Mouse (Mus musculus) limb, embryonic 14.5 days (tissue): Measurements from ENCODE around the gene Sh3pxd2a. TPM values are rescaled to one million over a fixed set of nuclear protein-coding genes. Genes with fewer than 3 reads are reported as not detected.

Experiments
- ATAC-seq: fragments of 200-750 bp; cut with Nextera tagmentation; 2 replicates; pipeline ENCODE4 v1.8.0; 2017; ENCODE audit warnings: low read depth, moderate number of reproducible peaks, moderate TSS enrichment; ENCODE audit not compliant: low FRiP score
- DNase-seq: peaks from one replicate; pipeline ENCODE4 v3.0.0-alpha.2; 2015; ENCODE audit warnings: low spot score
- H3K27ac ChIP-seq: fragments of 300-500 bp; sonication (generic); replicated peaks from 2 replicates; pipeline ENCODE4 v1.5.1; 2014; ENCODE audit warnings: low read depth, mild to moderate bottlenecking, low read length, moderate library complexity, mixed read lengths
- H3K27me3 ChIP-seq: fragments of 300-500 bp; sonication (generic); 2 replicates; pipeline ENCODE4 v1.6.1; 2014; ENCODE audit warnings: low read length, mixed read lengths; ENCODE audit not compliant: control insufficient read depth, insufficient read depth
- H3K36me3 ChIP-seq: fragments of 300-500 bp; sonication (generic); 2 replicates; pipeline ENCODE4 v1.6.1; 2014; ENCODE audit warnings: mild to moderate bottlenecking, low read length, moderate library complexity, mixed read lengths; ENCODE audit not compliant: control insufficient read depth, insufficient read depth
- H3K4me1 ChIP-seq: fragments of 300-500 bp; sonication (generic); 2 replicates; pipeline ENCODE4 v1.6.1; 2014; ENCODE audit warnings: antibody characterized with exemption, low read length, mixed read lengths; ENCODE audit not compliant: control insufficient read depth, insufficient read depth
- H3K4me2 ChIP-seq: fragments of 300-500 bp; sonication (generic); replicated peaks from 2 replicates; pipeline ENCODE4 v1.6.1; 2014; ENCODE audit warnings: low read depth, mild to moderate bottlenecking, low read length, moderate library complexity; ENCODE audit not compliant: severe bottlenecking
- H3K4me3 ChIP-seq: fragments of 300-500 bp; sonication (generic); replicated peaks from 2 replicates; pipeline ENCODE4 v1.5.1; 2014; ENCODE audit warnings: low read length
- H3K9ac ChIP-seq: fragments of 300-500 bp; sonication (generic); 2 replicates; pipeline ENCODE4 v1.6.1; 2014; ENCODE audit warnings: mild to moderate bottlenecking, low read depth, low read length, moderate library complexity; ENCODE audit not compliant: severe bottlenecking
- H3K9me3 ChIP-seq: fragments of 300-500 bp; sonication (generic); 2 replicates; pipeline ENCODE4 v1.6.1; 2016; ENCODE audit warnings: low read length; ENCODE audit not compliant: control insufficient read depth
- POLR2A ChIP-seq: fragments of 200-500 bp; IDR thresholded peaks from 2 replicates; pipeline ENCODE4 v1.8.0; 2012; ENCODE audit warnings: inconsistent platforms, mild to moderate bottlenecking, moderate library complexity, borderline replicate concordance; ENCODE audit not compliant: insufficient read depth, insufficient read length; ENCODE audit errors: extremely low read depth
- whole genome bisulfite sequencing: fragments of 180-500 bp; shearing (Covaris S2); extraction: QIAGEN DNeasy Blood & Tissue Kit; methylation state at CpG from one replicate; pipeline ENCODE4 v1.1.7; 2014; 5-methylcytosine and 5-hydroxymethylcytosine counted together
- polyA plus RNA-seq, 2 experiments: library from polyadenylated mRNA; depleted of rRNA in 1 of 2; stranded (reverse) in 1 of 2; unstranded in 1 of 2; fragments of >200 nt; fragmentation: Nextera tagmentation in 1 of 2; extraction: Ambion mirVana in 1 of 2; gene quantifications; 2 replicates each; pipeline versions ENCODE4 v1.2.1 to v1.2.3; 2012 to 2014

The Sh3pxd2a gene
- polyA plus RNA-seq, 2 experiments: 17.1 to 61.7 TPM

DNA sequence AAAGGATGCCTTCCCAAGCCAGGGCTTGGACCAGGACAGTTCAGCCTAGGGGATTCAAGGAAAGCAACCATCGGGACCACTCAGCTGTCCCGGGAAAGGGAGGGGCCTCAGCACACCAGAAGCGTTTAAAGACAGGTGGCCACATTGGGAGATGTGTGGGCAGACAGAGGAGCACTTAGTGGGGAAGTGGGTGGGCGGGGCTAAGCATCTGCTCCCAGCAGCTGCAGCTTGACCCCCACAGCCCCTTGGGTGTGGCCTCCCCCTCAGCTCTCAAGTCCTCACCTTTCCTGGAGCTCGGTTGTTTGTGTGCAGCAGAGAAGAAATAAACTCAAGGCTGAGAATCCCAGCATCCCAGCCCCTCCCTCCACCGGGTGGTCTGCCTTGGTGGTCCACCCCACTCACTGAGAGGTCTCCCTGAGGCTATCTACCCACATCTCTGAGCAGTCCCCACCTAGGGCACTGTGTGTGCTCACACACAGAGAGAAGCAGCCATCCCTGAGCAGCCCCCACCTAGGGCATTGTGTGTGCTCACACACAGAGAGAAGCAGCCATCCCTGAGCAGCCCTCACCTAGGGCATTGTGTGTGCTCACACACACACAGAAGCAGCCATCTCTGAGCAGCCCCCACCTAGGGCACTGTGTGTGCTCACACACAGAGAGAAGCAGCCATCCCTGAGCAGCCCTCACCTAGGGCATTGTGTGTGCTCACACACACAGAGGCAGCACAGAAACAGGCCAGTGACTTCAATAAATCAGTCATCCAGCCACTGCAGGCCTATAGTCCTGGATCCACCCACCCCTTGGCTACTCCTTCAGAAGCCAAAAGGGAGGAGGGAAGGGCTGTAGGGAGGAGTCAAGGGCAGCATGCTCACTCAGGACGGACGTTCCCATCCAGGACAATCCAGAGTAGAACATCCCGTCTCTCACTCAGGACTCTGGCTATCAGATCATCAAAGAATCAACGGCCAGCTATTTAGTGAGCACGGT lies 136.0 kb downstream of the Sh3pxd2a start:
- Histone ChIP-seq H3K27me3 (no peaks in the 10 kb centered on the region), H3K4me2 (no peak overlapping the region), H3K36me3 (no peaks in the 10 kb centered on the region), H3K27ac (peak overlapping the region; percentile 30; the same call in 1 of the 2 replicates), H3K9ac (no peak overlapping the region), H3K4me1 (peaks cover 53% of the 10 kb centered on the region), H3K9me3 (no peaks in the 10 kb centered on the region), H3K4me3 (no peak overlapping the region)
- DNase-seq (peak; percentile 56), ATAC-seq (peak; percentile 24; the same call in 1 of the 2 replicates)
- 24% methylated on average over 11 of the region's 11 CpGs for WGBS
- no peak for TF ChIP-seq POLR2A

DNA sequence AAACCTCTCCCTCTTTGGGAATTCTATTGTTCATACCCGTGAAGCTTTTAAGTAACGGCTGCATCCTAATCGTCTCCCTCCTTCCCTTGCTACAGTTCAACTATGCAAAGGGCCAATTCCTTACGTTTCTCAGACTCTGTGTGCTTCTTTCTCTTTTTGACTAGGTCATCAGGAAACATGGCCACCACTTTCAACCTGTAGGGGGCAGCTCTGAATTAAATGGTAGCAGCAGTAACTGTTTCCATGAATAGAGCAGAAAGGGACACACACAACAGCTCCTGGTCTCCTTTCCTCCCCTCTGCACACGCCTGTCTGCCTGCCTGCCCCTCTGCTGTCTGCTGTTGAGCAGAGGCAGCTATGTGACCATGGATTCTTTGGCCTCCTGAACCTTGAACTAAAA lies 138.3 kb downstream of the Sh3pxd2a start:
- TF ChIP-seq POLR2A: no peak
- Histone ChIP-seq H3K9ac (no peak overlapping the region), H3K4me1 (peaks cover 57% of the 10 kb centered on the region), H3K9me3 (no peaks in the 10 kb centered on the region), H3K36me3 (0 out of 2 replicates have a peak, but pooled peaks cover 3% of the 10 kb centered on the region), H3K4me3 (no peak overlapping the region), H3K4me2 (no peak overlapping the region), H3K27me3 (no peaks in the 10 kb centered on the region), H3K27ac (no peak overlapping the region)
- DNase-seq (peak; percentile 71), ATAC-seq (no peak)
- 56% methylated on average over 5 of the region's 5 CpGs for WGBS

DNA sequence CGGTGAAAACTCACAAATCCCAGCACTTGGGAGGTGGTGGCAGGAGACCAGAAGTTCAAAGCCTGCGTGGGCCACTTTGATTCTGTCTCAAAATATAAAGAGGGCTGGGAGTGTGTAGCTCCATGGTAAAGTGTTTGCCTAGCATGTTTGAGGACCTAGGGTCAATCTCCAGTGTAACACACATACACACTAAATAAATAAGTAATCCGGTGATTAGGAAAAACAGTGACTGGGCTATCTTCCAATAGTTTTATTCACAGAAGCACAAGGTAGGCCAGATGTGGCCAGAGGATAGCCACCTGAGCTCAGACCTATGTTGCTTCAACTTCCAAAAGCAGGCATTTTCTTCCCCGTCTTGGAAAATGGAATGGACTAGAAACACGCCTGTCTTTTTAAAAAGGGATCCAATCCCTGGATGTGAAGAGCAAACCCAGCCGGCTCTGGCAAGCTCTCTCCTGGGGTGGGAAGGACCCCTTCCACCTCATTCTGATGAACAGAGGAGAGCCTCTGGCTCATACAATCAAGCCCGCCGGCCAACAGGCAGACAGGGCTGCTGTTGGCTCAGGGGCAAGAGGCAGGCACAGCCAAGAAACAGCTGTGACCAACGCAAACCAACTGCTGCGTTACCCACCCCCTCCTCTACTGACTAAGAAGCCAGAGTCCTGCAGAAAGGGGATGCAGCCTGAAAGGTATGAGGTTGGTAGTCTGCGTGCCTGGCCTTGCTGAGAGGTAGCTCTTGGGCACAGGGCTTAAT lies 140.9 kb downstream of the Sh3pxd2a start:
- Histone ChIP-seq H3K4me2 (no peak overlapping the region), H3K4me1 (peaks cover 68% of the 10 kb centered on the region), H3K9ac (0 out of 2 replicates have a peak overlapping the region, but pooled peaks have one; percentile 0), H3K36me3 (0 out of 2 replicates have a peak, but pooled peaks cover 3% of the 10 kb centered on the region), H3K9me3 (no peaks in the 10 kb centered on the region), H3K27ac (peak overlapping the region; percentile 29; the same call in 1 of the 2 replicates), H3K27me3 (no peaks in the 10 kb centered on the region), H3K4me3 (no peak overlapping the region)
- 45% methylated on average over 11 of the region's 11 CpGs for WGBS
- ATAC-seq (no peak), DNase-seq (peak; percentile 55)
- TF ChIP-seq POLR2A: no peak

DNA sequence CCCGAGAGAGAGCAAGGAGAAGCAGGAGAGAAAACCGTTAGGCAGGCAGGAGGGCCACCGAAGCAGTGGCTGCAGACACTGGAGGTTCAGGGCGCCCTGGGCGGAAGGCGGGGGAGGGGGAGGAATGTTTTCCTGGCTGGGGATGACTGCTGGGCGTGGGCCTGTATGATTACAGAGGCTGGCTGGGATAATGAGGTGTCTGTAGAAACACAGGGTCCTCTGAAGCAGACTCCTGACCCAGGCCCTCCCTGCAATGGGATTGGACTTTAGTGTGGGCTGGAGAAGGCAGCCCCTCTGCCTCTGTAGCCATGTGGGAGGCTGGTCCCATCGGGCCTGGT lies 143.9 kb downstream of the Sh3pxd2a start:
- H3K27ac ChIP-seq: no peak overlapping the region
- H3K27me3 ChIP-seq: no peaks in the 10 kb centered on the region
- peak overlapping the region; percentile 13 for H3K4me2 ChIP-seq
- peaks cover 84% of the 10 kb centered on the region for H3K4me1 ChIP-seq
- no peaks in the 10 kb centered on the region for H3K9me3 ChIP-seq
- TF ChIP-seq POLR2A: no peak
- no peak overlapping the region; the same call in 1 of the 2 replicates for H3K9ac ChIP-seq
- 0 out of 2 replicates have a peak, but pooled peaks have one; percentile 7 for ATAC-seq
- DNase-seq: peak; percentile 67
- 10% methylated on average over 7 of the region's 8 CpGs for WGBS
- 0 out of 2 replicates have a peak, but pooled peaks cover 3% of the 10 kb centered on the region for H3K36me3 ChIP-seq
- H3K4me3 ChIP-seq: no peak overlapping the region
